Mouse (Mus musculus) stomach, embryonic 15.5 days (tissue): ENCODE data around the gene Xirp2. TPM values are rescaled to one million over a fixed set of nuclear protein-coding genes. Genes with fewer than 3 reads are reported as not detected.

Experiments
- ATAC-seq: fragments of 200-750 bp; cut with Nextera tagmentation; 2 replicates; pipeline ENCODE4 v1.8.0; 2017; ENCODE audit warnings: low read depth, moderate number of reproducible peaks, moderate TSS enrichment; ENCODE audit not compliant: insufficient read depth, low FRiP score
- H3K27ac ChIP-seq: fragments of 300-500 bp; sonication (generic); 2 replicates; pipeline ENCODE4 v1.5.1; 2015; ENCODE audit warnings: mild to moderate bottlenecking, inconsistent platforms
- H3K27me3 ChIP-seq: fragments of 300-500 bp; sonication (generic); replicated peaks from 2 replicates; pipeline ENCODE4 v1.6.1; 2015; ENCODE audit warnings: inconsistent platforms
- H3K36me3 ChIP-seq: fragments of 300-500 bp; sonication (generic); 2 replicates; pipeline ENCODE4 v1.6.1; 2015; ENCODE audit warnings: inconsistent platforms
- H3K4me1 ChIP-seq: fragments of 300-500 bp; sonication (generic); 2 replicates; pipeline ENCODE4 v1.6.1; 2015; ENCODE audit warnings: inconsistent platforms
- H3K4me2 ChIP-seq: fragments of 300-500 bp; sonication (generic); 2 replicates; pipeline ENCODE4 v1.6.1; 2015; ENCODE audit warnings: mild to moderate bottlenecking, inconsistent platforms
- H3K4me3 ChIP-seq: fragments of 300-500 bp; sonication (generic); replicated peaks from 2 replicates; pipeline ENCODE4 v1.5.1; 2015; ENCODE audit warnings: inconsistent platforms
- H3K9ac ChIP-seq: fragments of 300-500 bp; sonication (generic); 2 replicates; pipeline ENCODE4 v1.6.1; 2015; ENCODE audit warnings: inconsistent platforms
- H3K9me3 ChIP-seq: fragments of 300-500 bp; sonication (generic); 2 replicates; pipeline ENCODE4 v1.6.1; 2016; ENCODE audit warnings: inconsistent platforms
- WGBS: fragments of 180-500 bp; shearing (Covaris S2); methylation state at CpG from one replicate; pipeline ENCODE4 v1.1.7; 2015; 5-methylcytosine and 5-hydroxymethylcytosine counted together
- polyA plus RNA-seq: library from polyadenylated mRNA; unstranded; fragments of >200 nt; fragmentation: Nextera tagmentation; extraction: Ambion mirVana; gene quantifications from 2 replicates; pipeline ENCODE4 v1.2.1, GENCODE M21; 2015

The Xirp2 gene
- polyA plus RNA-seq, 1 experiment from 2014 or later = not detected

- ATAC-seq = no peak
- no peak overlapping the region for H3K4me2 ChIP-seq
- 90% methylated on average over 6 of the region's 6 CpGs for WGBS
- no peak overlapping the region for H3K27ac ChIP-seq
- H3K4me1 ChIP-seq = no peaks in the 10 kb centered on the region
- H3K27me3 ChIP-seq = no peaks in the 10 kb centered on the region
- H3K9ac ChIP-seq = no peak overlapping the region
- H3K36me3 ChIP-seq = no peaks in the 10 kb centered on the region
- H3K9me3 ChIP-seq = no peaks in the 10 kb centered on the region
- H3K4me3 ChIP-seq = no peak overlapping the region
These were observed 40.9 kb downstream of the Xirp2 start for GRCm38 (mm10) chr2:67486721-67487120.

GRCm38 (mm10) chr2:67487162-67487561 is 41.4 kb downstream of the Xirp2 start:
- 69% methylated on average over 3 of the region's 3 CpGs for WGBS
- Histone ChIP-seq H3K27ac (no peak overlapping the region), H3K36me3 (no peaks in the 10 kb centered on the region), H3K27me3 (no peaks in the 10 kb centered on the region), H3K9ac (no peak overlapping the region), H3K4me2 (no peak overlapping the region), H3K4me3 (no peak overlapping the region), H3K4me1 (no peaks in the 10 kb centered on the region), H3K9me3 (no peaks in the 10 kb centered on the region)
- ATAC-seq = no peak

- Histone ChIP-seq H3K4me2 (no peak overlapping the region), H3K27ac (no peak overlapping the region), H3K27me3 (no peaks in the 10 kb centered on the region), H3K36me3 (no peaks in the 10 kb centered on the region), H3K4me1 (no peaks in the 10 kb centered on the region), H3K4me3 (no peak overlapping the region), H3K9me3 (no peaks in the 10 kb centered on the region), H3K9ac (no peak overlapping the region)
- ATAC-seq = no peak
- WGBS = 82% methylated on average over 11 of the region's 11 CpGs
These were observed 42.8 kb downstream of the Xirp2 start for GRCm38 (mm10) chr2:67488465-67489127.

- 61% methylated on average over 8 of the region's 8 CpGs for WGBS
- Histone ChIP-seq H3K27me3 (no peaks in the 10 kb centered on the region), H3K4me2 (no peak overlapping the region), H3K27ac (no peak overlapping the region), H3K9me3 (no peaks in the 10 kb centered on the region), H3K4me1 (no peaks in the 10 kb centered on the region), H3K9ac (no peak overlapping the region), H3K4me3 (no peak overlapping the region), H3K36me3 (no peaks in the 10 kb centered on the region)
- ATAC-seq = no peak
These were observed 43.3 kb downstream of the Xirp2 start for GRCm38 (mm10) chr2:67489128-67489492.

- Histone ChIP-seq H3K9ac (no peak overlapping the region), H3K36me3 (no peaks in the 10 kb centered on the region), H3K4me2 (no peak overlapping the region), H3K4me1 (no peaks in the 10 kb centered on the region), H3K27me3 (no peaks in the 10 kb centered on the region), H3K4me3 (no peak overlapping the region), H3K9me3 (no peaks in the 10 kb centered on the region), H3K27ac (no peak overlapping the region)
- WGBS = 41% methylated on average over 2 of the region's 2 CpGs
- no peak for ATAC-seq
These were observed 59.7 kb downstream of the Xirp2 start for GRCm38 (mm10) chr2:67505457-67505856.

- WGBS = 88% methylated on average over 7 of the region's 7 CpGs
- Histone ChIP-seq H3K27ac (no peak overlapping the region), H3K36me3 (no peaks in the 10 kb centered on the region), H3K27me3 (no peaks in the 10 kb centered on the region), H3K4me1 (no peaks in the 10 kb centered on the region), H3K9ac (no peak overlapping the region), H3K9me3 (no peaks in the 10 kb centered on the region), H3K4me2 (no peak overlapping the region), H3K4me3 (no peak overlapping the region)
- no peak for ATAC-seq
These were observed 70.6 kb downstream of the Xirp2 start for GRCm38 (mm10) chr2:67516405-67516804.

GRCm38 (mm10) chr2:67535347-67535746 is 89.5 kb downstream of the Xirp2 start:
- ATAC-seq = no peak
- no peaks in the 10 kb centered on the region for H3K27me3 ChIP-seq
- no peaks in the 10 kb centered on the region for H3K9me3 ChIP-seq
- no peaks in the 10 kb centered on the region for H3K4me1 ChIP-seq
- H3K4me3 ChIP-seq = no peak overlapping the region
- 87% methylated on average over 2 of the region's 2 CpGs for WGBS
- no peak overlapping the region for H3K27ac ChIP-seq
- H3K9ac ChIP-seq = no peak overlapping the region
- no peak overlapping the region for H3K4me2 ChIP-seq
- H3K36me3 ChIP-seq = no peaks in the 10 kb centered on the region

- WGBS = 85% methylated on average over 6 of the region's 6 CpGs
- H3K4me1 ChIP-seq = no peaks in the 10 kb centered on the region; the same call in 1 of the 2 replicates
- no peak for ATAC-seq
These were observed 93.6 kb downstream of the Xirp2 start for GRCm38 (mm10) chr2:67539426-67539825.

GRCm38 (mm10) chr2:67541957-67542696 is 96.3 kb downstream of the Xirp2 start:
- 50% methylated on average over 11 of the region's 11 CpGs for WGBS

More at GRCm38 (mm10) chr2:67539426-67539825, 93.6 kb downstream of the Xirp2 start:
- Histone ChIP-seq H3K27ac (no peak overlapping the region), H3K4me2 (no peak overlapping the region), H3K9ac (no peak overlapping the region), H3K4me3 (no peak overlapping the region), H3K36me3 (no peaks in the 10 kb centered on the region), H3K27me3 (no peaks in the 10 kb centered on the region), H3K9me3 (no peaks in the 10 kb centered on the region)

GRCm38 (mm10) chr2:67544426-67544825 is 98.6 kb downstream of the Xirp2 start:
- WGBS = 79% methylated on average over 8 of the region's 8 CpGs
- no peaks in the 10 kb centered on the region for H3K9me3 ChIP-seq
- H3K36me3 ChIP-seq = no peaks in the 10 kb centered on the region
- no peaks in the 10 kb centered on the region; the same call in 1 of the 2 replicates for H3K4me1 ChIP-seq
- no peak overlapping the region for H3K4me2 ChIP-seq
- no peak overlapping the region for H3K27ac ChIP-seq
- H3K9ac ChIP-seq = no peak overlapping the region
- no peaks in the 10 kb centered on the region for H3K27me3 ChIP-seq
- no peak for ATAC-seq
- no peak overlapping the region for H3K4me3 ChIP-seq

More at GRCm38 (mm10) chr2:67541957-67542696, 96.3 kb downstream of the Xirp2 start:
- Histone ChIP-seq H3K27me3 (no peaks in the 10 kb centered on the region), H3K36me3 (no peaks in the 10 kb centered on the region), H3K4me3 (no peak overlapping the region), H3K4me2 (no peak overlapping the region), H3K27ac (no peak overlapping the region), H3K9ac (no peak overlapping the region), H3K9me3 (no peaks in the 10 kb centered on the region), H3K4me1 (no peaks in the 10 kb centered on the region; the same call in 1 of the 2 replicates)
- no peak for ATAC-seq

- Histone ChIP-seq H3K4me2 (peak overlapping the region; percentile 96), H3K4me3 (peak overlapping the region; percentile 67), H3K4me1 (peaks cover 9% of the 10 kb centered on the region; the same call in 1 of the 2 replicates), H3K9ac (no peak overlapping the region), H3K27me3 (peaks cover 5% of the 10 kb centered on the region; the same call in 1 of the 2 replicates), H3K36me3 (no peaks in the 10 kb centered on the region), H3K27ac (no peak overlapping the region), H3K9me3 (no peaks in the 10 kb centered on the region)
- WGBS = 2% methylated on average over 23 of the region's 23 CpGs
- ATAC-seq = peak; percentile 61
These were observed 119.2 kb downstream of the Xirp2 start for GRCm38 (mm10) chr2:67564851-67565479.
